Mouse (Mus musculus): Measurements from ENCODE around the gene Emg1. TPM values are rescaled to one million over a fixed set of nuclear protein-coding genes. Genes with fewer than 3 reads are reported as not detected.

Emg1 gene
- total and polyA plus RNA-seq, 3 experiments: 117 to 254 (median 228) TPM

DNA sequence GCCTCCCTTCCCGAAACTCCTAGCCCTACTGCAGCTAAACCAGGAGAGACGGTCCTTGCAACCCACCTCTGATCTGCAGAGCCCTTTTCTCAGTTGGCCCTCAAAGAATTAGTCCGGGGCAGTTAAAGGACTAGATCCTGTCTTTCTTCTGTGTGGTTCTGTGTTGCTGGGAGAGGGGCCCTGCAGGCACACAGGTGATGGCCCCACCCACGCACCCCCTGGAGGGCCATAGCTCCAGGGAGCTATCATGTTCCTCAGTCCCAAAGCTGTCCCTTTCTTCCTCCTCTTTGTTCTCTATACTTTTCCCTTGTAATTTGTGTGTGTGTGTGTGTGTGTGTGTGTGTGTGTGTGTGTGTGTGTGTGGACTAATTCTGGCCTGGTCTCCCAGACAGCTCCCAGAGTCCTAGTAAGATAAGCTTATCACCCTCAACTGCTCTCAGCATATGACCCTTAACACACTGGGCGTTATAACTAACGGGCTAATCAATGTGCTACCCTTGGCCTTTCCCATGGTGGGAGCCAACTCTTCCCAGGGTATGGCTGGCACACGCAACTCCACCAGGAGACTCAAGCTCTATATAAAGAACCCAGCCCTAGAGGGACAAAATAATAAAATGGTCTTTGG lies 7.5 kb upstream of the Emg1 start:
- Histone ChIP-seq H3K4me1 (ENCODE audit: insufficient read depth, low read depth, low read length) (peaks cover 93% of the 10 kb centered on the region), H3K36me3 (replicated peaks) (peaks cover 91% of the 10 kb centered on the region), H3K4me3 (ENCODE audit: low read depth, low read length) (peak overlapping the region; percentile 69; the same call in 1 of the 2 replicates), H3K27me3 (ENCODE audit: insufficient read depth, low read length) (no peaks in the 10 kb centered on the region), H3K9me3 (replicated peaks) (no peaks in the 10 kb centered on the region)
- DNase-seq (ENCODE audit: low spot score) (no peak), ATAC-seq (ENCODE audit: extremely low read depth, insufficient number of reproducible peaks, low FRiP score, poor library complexity, severe bottlenecking) (peak; percentile 59)
- TF ChIP-seq CTCF (IDR thresholded peaks at IDR 0.05; ENCODE audit: low read depth, low read length) (no peak), POLR2AphosphoS5 (IDR thresholded peaks at IDR 0.05; ENCODE audit: insufficient replicate concordance, low read depth, low read length) (no peak), GATA2 (IDR thresholded peaks at IDR 0.05; ENCODE audit: borderline replicate concordance, low read depth, low read length) (no peak), TAL1 (conservative IDR thresholded peaks at IDR 0.05; ENCODE audit: low read depth, low read length) (no peak), GATA1 (IDR thresholded peaks at IDR 0.05; ENCODE audit: borderline replicate concordance, low read length) (no peak)

GRCm38 (mm10) chr6:124718703-124719102 lies 6.7 kb upstream of the Emg1 start:
- Histone ChIP-seq H3K4me3 (ENCODE audit: low read depth, low read length) (peak overlapping the region; percentile 69; the same call in 1 of the 2 replicates), H3K4me1 (ENCODE audit: insufficient read depth, low read depth, low read length) (peaks cover 94% of the 10 kb centered on the region)

GRCm38 (mm10) chr6:124717968-124718367 lies 6.0 kb upstream of the Emg1 start:
- H3K9me3 ChIP-seq (replicated peaks): no peaks in the 10 kb centered on the region
- peaks cover 94% of the 10 kb centered on the region for H3K4me1 ChIP-seq (ENCODE audit: insufficient read depth, low read depth, low read length)
- no peak for TF ChIP-seq CTCF (IDR thresholded peaks at IDR 0.05; ENCODE audit: low read depth, low read length)
- no peak for TF ChIP-seq TAL1 (conservative IDR thresholded peaks at IDR 0.05; ENCODE audit: low read depth, low read length)
- no peak for TF ChIP-seq POLR2AphosphoS5 (IDR thresholded peaks at IDR 0.05; ENCODE audit: insufficient replicate concordance, low read depth, low read length)
- no peak for TF ChIP-seq GATA2 (IDR thresholded peaks at IDR 0.05; ENCODE audit: borderline replicate concordance, low read depth, low read length)
- TF ChIP-seq GATA1 (IDR thresholded peaks at IDR 0.05; ENCODE audit: borderline replicate concordance, low read length): no peak
- DNase-seq (ENCODE audit: low spot score) (no peak), ATAC-seq (ENCODE audit: extremely low read depth, insufficient number of reproducible peaks, low FRiP score, poor library complexity, severe bottlenecking) (no peak)
- H3K4me3 ChIP-seq (ENCODE audit: low read depth, low read length): peak overlapping the region; percentile 69; the same call in 1 of the 2 replicates
- H3K36me3 ChIP-seq (replicated peaks): peaks cover 91% of the 10 kb centered on the region
- H3K27me3 ChIP-seq (ENCODE audit: insufficient read depth, low read length): no peaks in the 10 kb centered on the region

More at GRCm38 (mm10) chr6:124718703-124719102, 6.7 kb upstream of the Emg1 start:
- peaks cover 91% of the 10 kb centered on the region for H3K36me3 ChIP-seq (replicated peaks)
- no peak for TF ChIP-seq POLR2AphosphoS5 (IDR thresholded peaks at IDR 0.05; ENCODE audit: insufficient replicate concordance, low read depth, low read length)
- TF ChIP-seq TAL1 (conservative IDR thresholded peaks at IDR 0.05; ENCODE audit: low read depth, low read length): no peak
- no peak for TF ChIP-seq CTCF (IDR thresholded peaks at IDR 0.05; ENCODE audit: low read depth, low read length)
- no peak for TF ChIP-seq GATA1 (IDR thresholded peaks at IDR 0.05; ENCODE audit: borderline replicate concordance, low read length)
- no peak for TF ChIP-seq GATA2 (IDR thresholded peaks at IDR 0.05; ENCODE audit: borderline replicate concordance, low read depth, low read length)
- H3K27me3 ChIP-seq (ENCODE audit: insufficient read depth, low read length): no peaks in the 10 kb centered on the region
- H3K9me3 ChIP-seq (replicated peaks): no peaks in the 10 kb centered on the region
- DNase-seq (ENCODE audit: low spot score) (no peak), ATAC-seq (ENCODE audit: extremely low read depth, insufficient number of reproducible peaks, low FRiP score, poor library complexity, severe bottlenecking) (no peak)

DNA sequence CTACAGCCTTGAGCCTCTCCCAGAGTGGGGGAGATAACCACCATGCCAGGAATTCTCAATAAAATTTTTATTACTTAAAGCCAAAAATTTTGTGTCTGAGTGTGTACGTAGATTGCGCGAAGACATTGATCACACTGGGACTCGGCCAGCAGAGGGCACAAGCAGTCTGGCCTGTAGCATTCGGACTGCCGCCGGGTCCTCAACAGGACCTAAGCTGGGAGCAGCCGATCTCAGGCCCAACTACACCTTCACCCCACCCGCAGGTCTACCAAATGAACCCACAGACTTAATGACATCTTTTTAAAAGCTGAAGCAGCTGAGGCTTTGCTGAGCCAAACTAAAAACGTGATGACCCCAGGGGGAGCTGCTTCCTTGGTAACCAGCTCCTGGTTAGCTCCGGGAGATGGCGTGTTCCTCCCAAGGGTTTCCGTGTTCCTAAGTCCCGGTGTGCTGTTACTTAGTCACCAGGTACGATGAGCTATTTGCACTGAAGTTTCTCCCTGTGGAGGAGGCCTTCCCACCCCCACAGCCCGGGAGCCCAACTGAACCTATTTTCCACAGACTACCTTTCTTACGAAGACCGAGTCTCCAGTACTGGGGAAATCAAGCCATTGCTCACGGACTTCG lies 5.0 kb upstream of the Emg1 start:
- Histone ChIP-seq H3K36me3 (replicated peaks) (peaks cover 90% of the 10 kb centered on the region), H3K4me3 (ENCODE audit: low read depth, low read length) (no peak overlapping the region), H3K4me1 (ENCODE audit: insufficient read depth, low read depth, low read length) (peaks cover 91% of the 10 kb centered on the region), H3K27me3 (ENCODE audit: insufficient read depth, low read length) (no peaks in the 10 kb centered on the region), H3K9me3 (replicated peaks) (no peaks in the 10 kb centered on the region)
- TF ChIP-seq POLR2AphosphoS5 (IDR thresholded peaks at IDR 0.05; ENCODE audit: insufficient replicate concordance, low read depth, low read length) (peak; percentile 19; the same call in 1 of the 2 replicates), GATA1 (IDR thresholded peaks at IDR 0.05; ENCODE audit: borderline replicate concordance, low read length) (no peak)
- DNase-seq (ENCODE audit: low spot score) (no peak), ATAC-seq (ENCODE audit: extremely low read depth, insufficient number of reproducible peaks, low FRiP score, poor library complexity, severe bottlenecking) (no peak)

DNA sequence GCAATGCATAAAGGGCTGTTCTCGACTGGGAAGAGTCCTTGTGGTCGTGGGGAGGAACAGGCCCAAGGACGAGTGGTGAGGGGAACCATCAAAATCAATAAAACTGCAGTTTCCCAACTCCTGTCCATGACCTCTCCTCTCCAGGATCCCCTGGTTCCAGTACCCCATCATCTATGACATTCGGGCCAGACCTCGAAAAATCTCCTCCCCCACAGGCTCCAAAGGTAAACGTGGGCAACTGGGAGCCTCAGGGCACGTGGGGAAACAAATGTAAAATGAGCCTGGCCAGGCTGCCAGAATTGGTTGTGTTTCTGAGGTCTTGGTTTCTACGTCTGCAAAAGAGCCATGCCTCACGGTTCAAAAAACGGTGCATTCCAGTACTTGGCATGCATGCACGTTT lies 940 bp upstream of the Emg1 start:
- ATAC-seq (ENCODE audit: extremely low read depth, insufficient number of reproducible peaks, low FRiP score, poor library complexity, severe bottlenecking) (no peak), DNase-seq (ENCODE audit: low spot score) (no peak)
- Histone ChIP-seq H3K9me3 (replicated peaks) (no peaks in the 10 kb centered on the region), H3K36me3 (replicated peaks) (peaks cover 84% of the 10 kb centered on the region), H3K4me3 (ENCODE audit: low read depth, low read length) (peak overlapping the region; percentile 100), H3K4me1 (ENCODE audit: insufficient read depth, low read depth, low read length) (peaks cover 77% of the 10 kb centered on the region), H3K27me3 (ENCODE audit: insufficient read depth, low read length) (no peaks in the 10 kb centered on the region)
- TF ChIP-seq CTCF (IDR thresholded peaks at IDR 0.05; ENCODE audit: low read depth, low read length): no peak
- no peak for TF ChIP-seq GATA2 (IDR thresholded peaks at IDR 0.05; ENCODE audit: borderline replicate concordance, low read depth, low read length)
- TF ChIP-seq GATA1 (IDR thresholded peaks at IDR 0.05; ENCODE audit: borderline replicate concordance, low read length): no peak
- TF ChIP-seq TAL1 (conservative IDR thresholded peaks at IDR 0.05; ENCODE audit: low read depth, low read length): no peak
- no peak for TF ChIP-seq POLR2AphosphoS5 (IDR thresholded peaks at IDR 0.05; ENCODE audit: insufficient replicate concordance, low read depth, low read length)

DNA sequence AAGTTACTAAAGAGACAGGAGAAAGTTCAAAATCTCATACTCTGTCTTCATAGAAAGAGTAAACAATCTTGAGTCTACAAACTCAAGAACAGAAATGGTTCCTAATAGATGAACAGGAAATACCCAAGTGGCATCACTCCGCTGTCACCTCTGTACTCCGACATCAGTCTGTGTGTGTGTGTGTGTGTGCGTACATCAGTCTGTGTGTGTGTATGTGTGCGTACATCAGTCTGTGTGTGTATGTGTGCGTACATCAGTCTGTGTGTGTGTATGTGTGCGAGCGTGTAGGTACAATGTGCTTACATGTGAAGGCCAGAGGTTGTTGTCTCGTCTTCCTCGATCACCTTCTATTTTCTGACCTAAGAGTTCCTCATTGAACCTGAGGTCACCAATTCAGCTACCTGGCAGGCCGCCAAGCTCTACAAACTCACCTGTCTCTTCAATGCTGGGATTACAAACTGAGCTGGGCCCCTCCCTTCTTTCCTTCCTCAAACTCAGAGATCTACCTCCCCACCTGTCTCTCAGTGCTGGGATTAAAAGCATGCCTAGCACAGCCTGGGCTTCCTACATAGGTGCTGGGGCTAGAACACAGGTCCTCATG lies 3.6 kb downstream of the Emg1 start:
- Histone ChIP-seq H3K27me3 (ENCODE audit: insufficient read depth, low read length) (no peaks in the 10 kb centered on the region), H3K4me1 (ENCODE audit: insufficient read depth, low read depth, low read length) (peaks cover 69% of the 10 kb centered on the region), H3K4me3 (ENCODE audit: low read depth, low read length) (no peak overlapping the region), H3K36me3 (replicated peaks) (peaks cover 84% of the 10 kb centered on the region), H3K9me3 (replicated peaks) (no peaks in the 10 kb centered on the region)
- TF ChIP-seq POLR2AphosphoS5 (IDR thresholded peaks at IDR 0.05; ENCODE audit: insufficient replicate concordance, low read depth, low read length): no peak; the same call in 1 of the 2 replicates
- TF ChIP-seq CTCF (IDR thresholded peaks at IDR 0.05; ENCODE audit: low read depth, low read length): no peak
- ATAC-seq (ENCODE audit: extremely low read depth, insufficient number of reproducible peaks, low FRiP score, poor library complexity, severe bottlenecking) (no peak), DNase-seq (ENCODE audit: low spot score) (no peak)
